Mouse (Mus musculus) G1E (cell line): ENCODE measurements around the gene Htr3b.

ENCODE experiments used
- CTCF ChIP-seq: IDR thresholded peaks from 2 replicates; pipeline ENCODE4 v1.5.1; 2012; ENCODE audit warnings: low read depth, low read length, inconsistent platforms, mixed read lengths
- POLR2AphosphoS5 ChIP-seq: IDR thresholded peaks from 2 replicates; pipeline ENCODE4 v1.6.1; 2012; ENCODE audit warnings: low read depth, low read length, inconsistent platforms; ENCODE audit not compliant: insufficient replicate concordance

DNA sequence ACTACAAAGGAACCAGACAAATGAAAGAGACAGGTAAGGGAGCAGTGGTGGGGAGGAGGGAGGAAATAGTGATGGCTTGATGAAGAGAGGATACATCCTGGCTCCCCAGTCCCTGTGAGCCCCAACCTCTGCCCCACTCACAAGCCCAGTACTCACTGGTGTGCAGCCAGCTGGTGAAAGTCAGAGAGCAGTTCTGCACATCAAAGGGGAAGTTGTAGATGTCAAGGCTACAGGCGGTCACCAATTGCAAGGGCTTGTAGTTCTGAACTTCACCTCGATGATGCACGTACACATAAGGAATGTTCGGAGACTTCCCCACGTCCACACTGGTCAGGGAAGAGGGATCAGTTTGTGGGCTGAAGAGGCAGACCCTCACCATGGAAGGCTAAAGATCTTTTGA is 60.4 kb downstream of the Htr3b start:
- no peak for TF ChIP-seq CTCF
- TF ChIP-seq POLR2AphosphoS5, result no peak
